Mouse (Mus musculus): Measurements from ENCODE around the gene Rcsd1.

DNA sequence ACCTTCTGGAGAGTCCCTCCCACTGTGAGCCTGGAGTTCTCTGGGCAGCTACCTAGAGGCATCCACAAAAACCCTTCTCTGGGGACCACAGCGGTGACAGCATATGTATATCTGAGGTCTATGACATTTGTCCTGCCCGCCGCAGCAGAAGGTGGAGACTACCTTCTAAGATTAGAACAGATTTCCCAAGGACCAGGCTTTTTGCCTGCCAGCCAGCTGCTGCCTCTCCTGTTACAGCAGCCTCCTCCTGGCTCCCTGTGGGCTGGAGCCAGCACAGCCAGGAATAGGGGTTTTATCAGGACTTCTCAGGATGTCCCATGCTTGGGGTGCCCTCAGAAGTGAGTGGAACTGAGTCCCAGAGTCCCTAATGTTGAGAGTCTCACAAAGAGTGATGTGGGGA lies 32.6 kb downstream of the Rcsd1 start:
- TF ChIP-seq CTCF (IDR thresholded peaks at IDR 0.05; ENCODE audit: insufficient read depth, low read length) (no peak), POLR2A (IDR thresholded peaks at IDR 0.05; ENCODE audit: borderline replicate concordance, extremely low read depth, low read depth, low read length) (no peak)

Data from lung, adult 2 months (tissue).